Mouse (Mus musculus) brain, embryonic 14.5 days (tissue): ENCODE data around the gene Ccnf. TPM values are rescaled to one million over a fixed set of nuclear protein-coding genes. Genes with fewer than 3 reads are reported as not detected.

Experiments
- DNase-seq: peaks from one replicate; pipeline ENCODE4 v3.0.0-alpha.2; 2011; ENCODE audit warnings: low read depth
- CTCF ChIP-seq: fragments of 200-500 bp; IDR thresholded peaks from 2 replicates; pipeline ENCODE4 v1.5.1; 2012; ENCODE audit warnings: inconsistent platforms, mild to moderate bottlenecking, moderate library complexity, borderline replicate concordance; ENCODE audit not compliant: insufficient read depth, insufficient read length; ENCODE audit errors: extremely low read depth
- POLR2A ChIP-seq: fragments of 200-500 bp; IDR thresholded peaks from 2 replicates; pipeline ENCODE4 v1.6.1; 2012; ENCODE audit warnings: mild to moderate bottlenecking, inconsistent platforms, borderline replicate concordance; ENCODE audit not compliant: poor library complexity, insufficient read depth, insufficient read length, severe bottlenecking; ENCODE audit errors: extremely low read depth
- polyA plus RNA-seq: library from polyadenylated mRNA; depleted of rRNA; stranded (reverse); fragments of >200 nt; gene quantifications from 2 replicates; pipeline ENCODE4 v1.2.3, GENCODE M21; 2012

The Ccnf gene
- polyA plus RNA-seq, 1 experiment, result 16.2 TPM

DNA sequence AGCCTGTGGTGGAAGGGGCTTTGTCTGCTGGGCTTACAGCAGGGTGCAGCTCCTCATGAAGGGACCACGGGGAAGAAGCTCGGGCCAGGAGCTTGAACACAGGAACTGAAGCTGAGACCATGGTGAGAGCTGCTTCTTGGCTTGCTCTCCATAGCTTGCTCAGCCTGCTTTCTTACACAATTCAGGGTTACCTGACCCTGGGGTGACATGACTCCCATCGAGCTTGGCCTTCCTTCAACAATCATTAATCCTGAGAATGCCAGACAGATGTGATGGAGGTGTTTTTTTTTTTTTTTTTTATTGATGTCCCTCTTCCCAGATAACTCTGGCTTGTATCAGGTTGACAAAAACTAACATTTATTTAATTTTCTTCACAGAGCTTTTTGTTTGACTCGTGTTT lies 7.7 kb upstream of the Ccnf start:
- DNase-seq, result no peak
- TF ChIP-seq POLR2A, result no peak
- no peak for TF ChIP-seq CTCF

DNA sequence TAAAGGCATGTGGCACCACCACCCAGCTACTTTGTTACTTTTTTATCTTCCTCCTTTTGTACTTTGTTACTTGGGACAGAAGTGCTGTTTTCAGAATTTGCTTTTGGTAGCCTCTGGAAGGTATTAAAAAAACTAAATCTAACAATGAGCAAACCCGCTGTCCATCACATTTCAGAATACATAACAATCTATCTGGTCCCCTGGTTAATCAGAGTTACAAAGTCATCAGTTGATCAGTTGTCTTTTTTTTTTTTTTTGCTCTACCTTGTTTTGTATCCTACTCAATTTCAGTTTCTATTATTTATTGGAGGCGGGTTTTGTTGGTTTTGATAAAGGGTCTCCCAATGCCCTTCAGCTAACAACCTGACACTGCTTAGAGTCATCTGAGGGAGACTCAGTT lies 1.0 kb upstream of the Ccnf start:
- TF ChIP-seq POLR2A (no peak), CTCF (no peak)
- DNase-seq, result no peak

DNA sequence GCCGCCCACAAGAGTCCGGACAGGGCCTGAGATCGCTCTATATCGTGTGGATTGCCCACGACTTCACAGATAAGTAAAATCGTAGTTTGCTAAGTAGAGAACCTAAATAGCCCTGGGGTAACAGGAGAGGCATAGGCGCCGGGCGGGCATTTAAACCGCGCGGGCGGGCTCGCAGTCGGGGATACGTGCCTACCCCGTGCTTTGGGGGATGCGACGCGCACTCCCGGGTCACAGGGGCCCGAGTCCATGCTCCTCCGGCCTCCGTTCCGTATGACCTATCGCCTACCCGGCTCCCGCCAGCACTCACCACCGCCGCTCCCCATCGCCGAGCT lies 330 bp downstream of the Ccnf start:
- no peak; the same call in 1 of the 2 replicates for TF ChIP-seq POLR2A
- no peak for TF ChIP-seq CTCF
- no peak for DNase-seq

DNA sequence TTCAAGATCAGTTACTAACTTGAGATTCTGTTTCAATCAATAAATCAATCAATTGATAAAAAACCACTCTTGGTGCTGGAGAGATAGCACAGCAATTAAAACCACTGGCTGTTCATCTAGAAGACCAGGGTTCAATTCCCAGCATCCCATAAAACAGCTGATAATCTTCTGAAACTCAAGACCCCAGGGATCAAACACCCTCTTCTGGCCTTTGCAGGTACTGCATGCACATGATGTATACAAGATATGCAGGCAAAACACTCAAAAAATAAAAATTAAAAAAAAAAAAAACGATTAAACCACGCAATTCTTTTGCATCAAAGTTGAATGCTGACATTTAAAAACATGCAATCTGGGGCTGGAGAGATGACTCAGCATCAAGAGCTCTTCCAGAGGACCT lies 2.6 kb downstream of the Ccnf start:
- TF ChIP-seq CTCF, result no peak
- TF ChIP-seq POLR2A, result no peak
- DNase-seq, result no peak

DNA sequence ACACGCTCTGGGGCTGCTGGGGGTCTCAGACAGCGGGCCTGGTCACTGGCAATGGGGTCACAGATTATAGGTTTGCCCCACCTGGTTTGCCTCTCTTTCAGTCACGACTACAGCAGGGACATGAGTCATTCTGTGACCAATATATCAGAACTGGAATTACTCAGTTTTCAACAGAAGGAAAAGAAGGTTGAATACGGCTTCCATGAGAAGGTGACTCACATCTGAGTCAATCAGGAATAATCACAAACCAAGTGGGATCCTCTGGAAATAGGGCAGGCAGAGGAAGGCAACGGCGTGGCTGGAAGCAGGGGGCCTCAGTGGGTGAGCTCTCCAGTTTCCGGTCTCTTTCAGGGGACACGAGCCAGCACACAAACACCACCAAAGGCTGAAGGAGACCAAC lies 7.2 kb downstream of the Ccnf start:
- TF ChIP-seq POLR2A (no peak), CTCF (no peak)
- DNase-seq, result no peak

DNA sequence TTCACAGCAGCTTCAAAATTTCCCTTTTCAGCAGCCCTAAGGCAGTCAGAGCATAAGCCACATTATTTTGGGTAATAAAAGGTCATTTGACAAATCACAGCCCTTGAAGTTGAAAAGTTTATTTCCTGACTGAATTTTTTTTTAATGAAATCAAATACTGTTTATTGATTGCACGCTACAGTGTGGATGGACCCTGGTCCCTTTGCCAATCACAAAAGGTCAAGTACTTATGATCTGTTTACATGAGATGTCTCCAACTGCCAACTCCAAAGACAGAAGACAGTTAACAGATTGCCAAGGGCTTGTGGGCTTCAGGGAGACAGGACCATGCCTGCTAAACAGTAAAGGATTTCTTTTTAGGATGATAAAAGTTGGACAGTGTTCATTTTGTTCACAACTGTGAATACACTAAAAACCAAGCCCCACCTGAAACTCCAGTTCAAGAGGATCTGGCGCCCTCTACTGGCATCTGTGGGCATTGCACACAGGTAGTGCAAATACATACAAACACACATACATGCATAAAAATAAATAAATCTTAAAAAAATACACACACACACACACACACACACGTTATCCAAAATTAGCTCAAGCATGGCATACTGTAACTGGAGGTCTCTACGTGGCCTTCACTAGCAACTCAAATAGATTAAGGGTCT lies 7.8 kb downstream of the Ccnf start:
- DNase-seq, result peak; percentile 14
- TF ChIP-seq POLR2A, result no peak
- TF ChIP-seq CTCF, result peak; percentile 57; the same call in 1 of the 2 replicates

DNA sequence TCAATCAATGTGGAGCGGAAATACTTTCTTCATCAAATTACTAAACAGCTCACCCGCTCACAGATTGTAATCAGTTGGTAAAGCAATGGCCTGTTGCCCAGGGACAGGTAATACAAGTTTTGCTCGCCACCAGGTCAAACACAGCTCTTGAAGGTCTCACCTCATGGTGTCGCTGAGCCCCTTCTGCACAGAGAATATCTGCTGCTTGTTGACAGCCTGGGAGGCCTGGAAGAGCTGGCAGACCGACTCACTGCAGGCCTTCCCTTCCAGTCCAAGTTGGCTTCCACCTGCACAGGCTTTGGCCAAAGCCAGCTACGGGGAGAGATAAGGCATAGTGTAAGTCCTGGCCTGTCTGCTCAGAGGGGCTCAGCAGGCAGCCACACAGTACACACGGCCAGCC lies 14.4 kb downstream of the Ccnf start:
- no peak for DNase-seq
- TF ChIP-seq POLR2A (no peak), CTCF (no peak)

DNA sequence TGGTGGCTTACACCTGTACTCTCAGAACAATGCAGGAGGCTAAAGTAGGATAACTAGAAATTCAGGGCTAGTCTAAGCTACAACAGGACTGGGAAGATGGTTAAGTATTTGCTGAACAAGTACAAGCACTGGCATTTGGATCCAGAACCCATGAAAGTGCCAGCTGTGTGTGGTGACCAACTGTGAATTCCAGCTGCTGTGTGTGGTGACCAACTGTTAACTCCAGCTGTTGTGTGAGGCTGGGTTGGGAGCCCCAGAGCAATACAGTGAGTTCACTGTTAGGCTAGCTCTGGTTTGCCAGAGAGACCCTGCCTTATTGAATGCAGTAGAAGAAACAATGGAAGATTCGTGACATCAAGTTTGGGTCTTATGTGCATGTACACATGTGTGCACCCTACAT lies 14.8 kb downstream of the Ccnf start:
- DNase-seq, result no peak
- TF ChIP-seq CTCF, result no peak
- TF ChIP-seq POLR2A, result no peak

DNA sequence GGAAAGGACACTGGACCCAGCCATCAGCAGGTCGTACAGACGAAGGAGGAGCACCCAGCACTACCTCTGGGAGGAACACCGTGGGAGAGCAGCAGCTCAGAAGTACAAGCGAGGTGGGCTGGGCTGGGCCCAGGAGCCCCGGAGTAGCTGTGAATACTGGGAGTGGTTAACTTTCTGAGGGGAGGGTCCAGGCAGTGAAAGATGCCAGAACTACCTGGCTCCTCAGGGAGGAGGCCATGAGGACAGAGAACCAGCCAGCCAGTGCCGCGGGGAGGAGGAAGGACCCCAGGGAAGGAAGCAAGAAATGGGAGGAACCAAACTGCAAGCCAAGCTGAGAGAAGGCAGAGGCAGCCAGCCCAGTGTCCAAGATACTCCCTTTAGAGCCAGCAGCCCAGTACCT lies 23.3 kb downstream of the Ccnf start:
- DNase-seq, result no peak
- TF ChIP-seq CTCF (no peak), POLR2A (no peak)

DNA sequence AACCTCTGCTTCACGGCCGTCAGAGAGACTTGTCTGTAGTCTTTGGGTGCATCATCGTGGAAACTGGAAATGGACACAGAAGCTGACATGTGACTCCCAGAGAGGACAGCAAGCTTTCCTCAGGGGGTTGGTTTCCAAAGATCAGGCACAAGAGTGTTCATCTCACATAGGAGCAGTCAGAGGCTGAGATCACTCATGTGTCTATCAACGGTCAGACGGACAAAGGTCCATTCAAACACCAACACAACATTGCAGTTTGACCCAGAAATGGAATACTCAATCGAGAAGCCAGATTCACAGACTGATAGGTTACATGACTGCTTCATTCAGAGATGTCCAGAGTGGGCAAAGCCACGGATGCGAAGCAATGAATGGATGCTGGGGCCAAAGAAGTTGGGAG lies 24.6 kb downstream of the Ccnf start:
- TF ChIP-seq CTCF (no peak), POLR2A (no peak)
- no peak for DNase-seq

DNA sequence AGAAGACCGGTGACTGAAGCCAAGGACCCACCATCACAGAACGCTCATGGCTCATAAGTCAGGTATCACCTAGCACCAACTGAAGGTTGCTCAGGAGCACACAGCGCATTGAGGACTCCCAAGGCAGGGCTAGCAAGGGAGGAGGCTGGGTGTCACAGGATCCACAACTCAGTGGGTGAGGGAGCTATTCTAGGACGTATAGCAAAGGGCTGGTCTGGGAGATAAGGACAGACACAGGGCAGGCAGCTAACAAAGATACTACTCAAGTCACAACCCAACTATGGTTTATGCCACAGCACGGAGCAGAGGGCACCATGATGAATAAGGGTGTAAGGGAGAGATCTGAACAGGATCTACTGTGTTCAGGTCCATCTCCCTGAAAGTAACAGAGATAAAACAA lies 25.4 kb downstream of the Ccnf start:
- DNase-seq, result no peak
- TF ChIP-seq CTCF, result no peak
- no peak for TF ChIP-seq POLR2A

DNA sequence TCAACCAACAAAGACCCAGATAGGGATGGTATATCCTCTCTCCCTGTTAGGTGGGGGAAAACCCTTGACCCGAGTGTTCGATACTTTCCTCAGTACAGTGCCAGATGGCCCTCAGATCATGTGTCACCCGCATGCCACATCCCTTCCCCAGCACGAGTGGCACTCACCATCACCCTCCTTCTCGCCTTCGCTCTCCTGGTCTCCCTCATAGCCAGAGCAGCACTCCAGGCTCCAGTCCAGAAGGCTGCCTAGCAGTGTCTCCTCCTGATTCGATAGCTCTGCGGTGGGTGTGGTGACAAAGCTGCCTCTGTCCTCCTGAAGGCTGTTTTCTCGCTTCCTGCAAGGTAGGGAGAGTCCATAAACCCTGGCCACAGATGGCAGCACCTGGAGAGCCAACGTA lies 26.5 kb downstream of the Ccnf start:
- TF ChIP-seq CTCF (no peak), POLR2A (no peak)
- no peak for DNase-seq

DNA sequence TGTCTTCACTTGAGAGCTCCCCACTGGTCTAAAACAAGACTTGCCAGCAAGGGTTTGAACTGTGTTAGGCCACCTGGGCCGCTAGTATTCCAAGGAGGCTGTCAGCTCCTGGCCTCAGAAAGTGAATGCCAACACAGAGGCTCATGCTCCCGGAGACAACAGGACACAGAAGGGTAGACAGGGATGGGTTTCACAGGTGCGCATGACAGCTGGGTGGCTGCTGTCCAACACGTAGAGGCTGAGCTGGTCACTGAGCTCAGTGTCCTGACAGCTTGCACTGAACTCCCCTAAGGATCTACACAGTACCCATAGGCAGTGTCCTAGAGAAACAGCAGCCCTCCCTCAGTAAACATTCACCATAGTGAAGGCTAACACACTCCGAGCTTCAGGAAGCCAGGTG lies 27.8 kb downstream of the Ccnf start:
- TF ChIP-seq POLR2A (no peak), CTCF (no peak)

DNA sequence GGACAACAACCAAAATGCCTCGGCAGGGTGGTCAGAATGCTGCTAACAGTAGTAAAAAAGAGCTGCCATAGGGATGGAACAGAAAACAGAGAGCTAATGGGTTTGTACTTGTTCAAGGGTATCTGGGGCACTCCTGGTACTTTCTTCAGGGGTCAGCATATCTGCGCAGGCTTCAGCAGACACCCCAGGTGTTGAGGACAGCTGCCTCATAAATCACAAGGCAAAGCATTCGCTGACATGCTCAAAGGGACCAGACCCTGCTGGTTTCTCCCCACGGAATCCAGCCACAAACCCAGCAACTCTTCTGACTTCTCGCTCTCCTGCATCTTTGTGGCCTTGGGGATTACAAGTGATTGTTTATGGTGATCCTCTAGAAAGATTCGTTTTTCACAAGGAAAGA lies 28.6 kb downstream of the Ccnf start:
- TF ChIP-seq POLR2A (no peak), CTCF (no peak)
- no peak for DNase-seq

More for the DNA sequence above, 27.8 kb downstream of the Ccnf start:
- DNase-seq, result no peak
